Mouse (Mus musculus) limb, embryonic 12.5 days (tissue): ENCODE data around the gene Aipl1. TPM values are rescaled to one million over a fixed set of nuclear protein-coding genes. Genes with fewer than 3 reads are reported as not detected.
A peak's percentile ranks its signal among the peaks of the same experiment; 100 is the strongest.

ENCODE experiments used
- ATAC-seq: fragments of 200-750 bp; cut with Nextera tagmentation; 2 replicates; pipeline ENCODE4 v1.8.0; 2017; ENCODE audit warnings: low read depth, moderate TSS enrichment; ENCODE audit not compliant: insufficient number of reproducible peaks, insufficient read depth, low FRiP score, low TSS enrichment
- H3K27ac ChIP-seq: fragments of 300-500 bp; sonication (generic); 2 replicates; pipeline ENCODE4 v1.5.1; 2016; ENCODE audit warnings: mild to moderate bottlenecking, moderate library complexity
- H3K27me3 ChIP-seq: fragments of 300-500 bp; sonication (generic); 2 replicates; pipeline ENCODE4 v1.6.1; 2016; ENCODE audit warnings: mild to moderate bottlenecking, moderate library complexity
- H3K36me3 ChIP-seq: fragments of 300-500 bp; sonication (generic); 2 replicates; pipeline ENCODE4 v1.6.1; 2016; ENCODE audit warnings: mild to moderate bottlenecking, moderate library complexity
- H3K4me1 ChIP-seq: fragments of 300-500 bp; sonication (generic); replicated peaks from 2 replicates; pipeline ENCODE4 v1.6.1; 2016
- H3K4me2 ChIP-seq: fragments of 300-500 bp; sonication (generic); 2 replicates; pipeline ENCODE4 v1.6.1; 2016; ENCODE audit warnings: mild to moderate bottlenecking, moderate library complexity
- H3K4me3 ChIP-seq: fragments of 300-500 bp; sonication (generic); replicated peaks from 2 replicates; pipeline ENCODE4 v1.5.1; 2016; ENCODE audit warnings: mild to moderate bottlenecking
- H3K9ac ChIP-seq: fragments of 300-500 bp; sonication (generic); replicated peaks from 2 replicates; pipeline ENCODE4 v1.6.1; 2016; ENCODE audit warnings: mild to moderate bottlenecking, moderate library complexity
- H3K9me3 ChIP-seq: fragments of 300-500 bp; sonication (generic); 2 replicates; pipeline ENCODE4 v1.6.1; 2016; ENCODE audit warnings: mild to moderate bottlenecking, moderate library complexity
- WGBS: fragments of 180-500 bp; shearing (Covaris S2); methylation state at CpG from one replicate; pipeline ENCODE4 v1.1.7; 2016; 5-methylcytosine and 5-hydroxymethylcytosine counted together
- polyA plus RNA-seq: library from polyadenylated mRNA; unstranded; fragments of >200 nt; fragmentation: Nextera tagmentation; extraction: Ambion mirVana; gene quantifications from 2 replicates; pipeline ENCODE4 v1.2.1, GENCODE M21; 2016

The Aipl1 gene
- polyA plus RNA-seq, 1 experiment from 2014 or later = 0.31 TPM

- Histone ChIP-seq H3K4me3 (peak overlapping the region; percentile 61), H3K9ac (peak overlapping the region; percentile 63), H3K4me1 (peaks cover 20% of the 10 kb centered on the region), H3K27me3 (peaks cover 35% of the 10 kb centered on the region), H3K36me3 (peaks cover 18% of the 10 kb centered on the region), H3K4me2 (peak overlapping the region; percentile 91), H3K27ac (no peak overlapping the region), H3K9me3 (no peaks in the 10 kb centered on the region)
- WGBS = 21% methylated on average over 14 of the region's 14 CpGs
- ATAC-seq = no peak
Measured at GRCm38 (mm10) chr11:72050168-72050894, 13.0 kb upstream of the Aipl1 start.

DNA sequence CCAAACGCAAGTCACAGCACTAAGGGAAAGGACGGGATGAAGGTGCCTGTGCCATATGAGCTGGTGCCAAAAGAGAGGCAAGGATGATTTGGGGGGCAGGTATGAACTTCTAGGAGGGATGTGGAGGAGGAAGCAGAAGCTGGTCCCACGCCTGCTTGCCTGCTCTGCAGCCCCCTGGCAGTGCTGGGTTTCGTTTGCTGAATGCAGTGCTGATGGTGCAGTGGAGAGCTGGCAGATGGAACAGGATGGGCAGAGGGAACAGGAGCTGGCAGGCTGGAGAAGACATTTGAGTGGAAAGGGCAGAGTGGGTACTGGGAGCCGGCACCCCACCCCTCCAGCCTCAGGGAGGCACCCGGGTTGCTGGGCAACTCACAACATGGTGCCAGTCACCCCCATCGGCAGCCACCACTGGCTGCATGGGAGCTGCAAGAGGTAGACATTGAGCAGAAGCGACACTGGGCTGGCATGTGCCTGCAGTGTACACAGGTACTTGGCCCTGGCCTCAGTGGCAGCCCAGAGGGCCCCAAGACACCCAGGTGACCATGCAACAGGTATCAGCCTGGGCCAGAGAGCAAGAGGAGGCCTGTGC, 12.0 kb upstream of the Aipl1 start:
- 78% methylated on average over 8 of the region's 8 CpGs for WGBS
- H3K4me1 ChIP-seq = peaks cover 18% of the 10 kb centered on the region; the same call in 1 of the 2 replicates

DNA sequence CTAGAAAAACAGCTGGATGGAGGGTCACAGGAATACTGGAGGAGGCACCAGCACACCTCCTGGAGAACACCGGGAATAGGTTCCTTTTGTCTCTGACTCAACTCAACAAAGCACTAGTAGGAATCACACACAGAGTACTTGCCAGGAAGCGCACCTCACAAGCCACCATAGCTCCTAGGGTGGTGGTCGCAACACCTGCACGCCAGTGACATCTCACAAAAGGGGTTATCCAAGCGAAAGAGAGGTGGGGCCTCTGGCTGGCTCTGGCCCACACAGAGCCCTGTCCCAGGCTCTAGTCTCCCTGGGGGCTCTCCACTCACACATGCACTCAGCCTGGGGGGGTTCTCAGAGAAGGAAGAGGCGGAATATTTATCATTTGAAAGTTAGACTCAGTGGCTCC, 11.4 kb upstream of the Aipl1 start:
- Histone ChIP-seq H3K4me1 (peaks cover 24% of the 10 kb centered on the region), H3K9ac (no peak overlapping the region), H3K27me3 (peaks cover 35% of the 10 kb centered on the region), H3K27ac (no peak overlapping the region), H3K4me3 (no peak overlapping the region), H3K36me3 (peaks cover 34% of the 10 kb centered on the region), H3K4me2 (no peak overlapping the region), H3K9me3 (no peaks in the 10 kb centered on the region)
- ATAC-seq = no peak
- WGBS = 72% methylated on average over 6 of the region's 6 CpGs

More for the DNA sequence above, 12.0 kb upstream of the Aipl1 start:
- Histone ChIP-seq H3K27me3 (peaks cover 35% of the 10 kb centered on the region), H3K9ac (no peak overlapping the region), H3K27ac (no peak overlapping the region), H3K4me3 (no peak overlapping the region), H3K4me2 (no peak overlapping the region), H3K9me3 (no peaks in the 10 kb centered on the region), H3K36me3 (peaks cover 29% of the 10 kb centered on the region)
- no peak for ATAC-seq

- H3K9me3 ChIP-seq = no peaks in the 10 kb centered on the region
- peaks cover 28% of the 10 kb centered on the region for H3K4me1 ChIP-seq
- H3K9ac ChIP-seq = no peak overlapping the region
- 90% methylated on average over 3 of the region's 3 CpGs for WGBS
- ATAC-seq = no peak
- H3K36me3 ChIP-seq = peaks cover 34% of the 10 kb centered on the region
- H3K27ac ChIP-seq = no peak overlapping the region
- peaks cover 7% of the 10 kb centered on the region; the same call in 1 of the 2 replicates for H3K27me3 ChIP-seq
- no peak overlapping the region for H3K4me3 ChIP-seq
- peak overlapping the region; percentile 81 for H3K4me2 ChIP-seq
Measured at GRCm38 (mm10) chr11:72044231-72044630, 6.9 kb upstream of the Aipl1 start.

DNA sequence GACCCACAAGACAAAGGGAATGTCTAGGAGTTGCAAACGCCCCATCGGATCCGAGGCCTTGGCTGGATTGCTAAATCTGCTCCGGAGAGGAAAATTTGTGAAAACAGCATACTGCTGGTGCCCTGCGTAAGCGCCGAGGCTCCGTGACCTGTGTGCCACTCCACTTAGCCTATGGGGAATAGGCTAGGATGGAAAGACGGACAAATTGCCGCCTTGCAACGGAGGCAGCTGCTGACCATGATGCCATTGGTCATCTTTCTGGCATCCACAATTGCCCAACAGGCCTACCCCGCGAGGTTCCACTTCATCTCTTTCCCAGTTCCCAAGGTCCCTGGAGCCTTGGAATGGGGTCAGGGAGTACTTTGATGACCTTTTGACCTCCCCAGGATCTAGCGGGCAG, 5.3 kb upstream of the Aipl1 start:
- ATAC-seq = no peak
- Histone ChIP-seq H3K27me3 (peaks cover 15% of the 10 kb centered on the region), H3K9me3 (no peaks in the 10 kb centered on the region), H3K4me1 (peaks cover 28% of the 10 kb centered on the region), H3K9ac (peak overlapping the region; percentile 71), H3K4me3 (peak overlapping the region; percentile 68), H3K4me2 (peak overlapping the region; percentile 81), H3K36me3 (peaks cover 34% of the 10 kb centered on the region), H3K27ac (no peak overlapping the region)
- 2% methylated on average over 14 of the region's 14 CpGs for WGBS

DNA sequence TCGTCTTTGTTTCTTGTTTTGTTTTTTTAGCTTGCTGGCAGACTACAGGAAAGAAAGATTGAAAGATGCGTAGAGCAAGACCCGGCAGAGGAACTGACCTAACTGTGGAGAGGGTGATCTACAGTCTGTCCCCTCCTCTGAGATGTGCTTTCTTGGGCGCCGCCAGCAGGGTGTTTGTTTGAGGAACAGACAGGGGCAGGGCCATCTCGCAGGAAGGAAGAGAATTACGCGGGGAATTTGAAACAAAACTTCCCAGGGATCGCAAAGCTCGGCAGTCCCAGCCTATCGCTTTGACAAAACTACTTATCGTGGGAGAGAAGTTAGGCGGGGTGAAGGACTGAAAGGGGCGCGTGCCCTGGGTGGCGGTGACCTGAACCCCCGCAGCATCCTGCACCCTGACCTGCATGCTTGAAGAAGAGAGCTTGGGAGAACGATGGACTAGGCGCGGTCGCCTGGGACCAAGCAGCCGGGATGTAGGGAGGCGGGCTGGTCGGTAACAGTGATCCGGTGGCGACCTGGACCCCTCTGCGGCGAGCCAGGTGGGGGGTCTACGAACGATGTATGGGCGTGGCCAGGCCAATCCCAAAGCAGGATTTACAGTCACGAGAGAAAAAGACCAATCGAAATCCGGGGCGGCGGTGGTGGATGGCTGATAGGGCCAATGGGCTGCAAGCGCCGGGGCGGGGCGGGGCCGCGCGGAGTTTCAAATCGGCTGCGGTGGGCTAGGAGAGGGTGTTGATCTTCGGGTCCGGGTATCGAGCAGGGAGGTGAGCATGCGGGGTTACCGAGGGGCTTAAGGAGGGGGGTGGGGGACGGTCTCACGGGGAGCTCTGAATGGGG, 4.7 kb upstream of the Aipl1 start, which contains the start of gene Pimreg:
Gene Pimreg, plus strand, starts transcription at position 265 of the 840 bp plus-strand sequence.
- WGBS = under 1% methylated on average over 52 of the region's 52 CpGs
- peak within 1 kb of the TSS; percentile 67 for H3K27ac ChIP-seq

DNA sequence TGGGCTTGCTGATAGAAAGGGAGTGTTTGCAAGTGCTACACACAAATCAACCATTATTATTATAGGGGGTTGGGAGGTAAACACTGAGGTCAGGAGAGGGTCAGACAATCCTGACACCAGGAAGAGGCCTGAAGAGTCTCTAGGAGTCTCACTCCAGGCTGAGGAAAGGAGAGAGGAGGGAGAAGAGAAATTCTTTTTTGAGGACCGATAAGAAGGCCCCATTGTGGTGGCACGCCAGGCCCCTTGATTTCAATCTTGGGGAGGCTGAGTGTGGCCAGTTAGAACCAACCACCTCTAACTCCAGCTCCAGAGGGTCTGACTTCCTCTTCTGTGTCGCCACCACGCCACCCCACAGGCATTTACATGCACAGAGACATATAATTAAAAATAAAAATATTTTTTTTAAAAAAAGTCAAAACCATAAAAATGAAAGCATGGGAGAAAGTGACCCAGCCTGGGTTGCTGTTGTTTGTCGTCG, 4.0 kb upstream of the Aipl1 start:
- peaks cover 15% of the 10 kb centered on the region for H3K27me3 ChIP-seq
- ATAC-seq = no peak
- H3K4me1 ChIP-seq = peaks cover 28% of the 10 kb centered on the region
- H3K27ac ChIP-seq = no peak overlapping the region
- WGBS = 22% methylated on average over 6 of the region's 6 CpGs
- H3K4me3 ChIP-seq = peak overlapping the region; percentile 68
- H3K9me3 ChIP-seq = no peaks in the 10 kb centered on the region
- H3K36me3 ChIP-seq = peaks cover 26% of the 10 kb centered on the region
- H3K9ac ChIP-seq = peak overlapping the region; percentile 72; the same call in 1 of the 2 replicates
- H3K4me2 ChIP-seq = peak overlapping the region; percentile 81

More for the DNA sequence above, 4.7 kb upstream of the Aipl1 start, which contains the start of gene Pimreg:
- peaks cover 32% of the 10 kb centered on the region for H3K36me3 ChIP-seq
- peaks cover 28% of the 10 kb centered on the region for H3K4me1 ChIP-seq
- peak within 1 kb of the TSS; percentile 68 for H3K4me3 ChIP-seq
- H3K4me2 ChIP-seq = peak within 1 kb of the TSS; percentile 81
- H3K27me3 ChIP-seq = peaks cover 15% of the 10 kb centered on the region
- H3K9ac ChIP-seq = peak within 1 kb of the TSS; percentile 72
- peak; percentile 86 for ATAC-seq
- no peaks in the 10 kb centered on the region for H3K9me3 ChIP-seq

- H3K9ac ChIP-seq = no peak overlapping the region
- H3K4me3 ChIP-seq = no peak overlapping the region
- no peak overlapping the region for H3K4me2 ChIP-seq
- peaks cover 28% of the 10 kb centered on the region for H3K4me1 ChIP-seq
- peaks cover 10% of the 10 kb centered on the region; the same call in 1 of the 2 replicates for H3K36me3 ChIP-seq
- no peak overlapping the region for H3K27ac ChIP-seq
- peaks cover 15% of the 10 kb centered on the region for H3K27me3 ChIP-seq
- H3K9me3 ChIP-seq = no peaks in the 10 kb centered on the region
- no peak for ATAC-seq
- WGBS = 58% methylated on average over 16 of the region's 16 CpGs
Measured at GRCm38 (mm10) chr11:72039599-72040386, 2.5 kb upstream of the Aipl1 start.

- 2% methylated on average over 4 of the region's 4 CpGs for whole genome bisulfite sequencing
- Histone ChIP-seq H3K4me3 (no peak overlapping the region), H3K9me3 (no peaks in the 10 kb centered on the region), H3K9ac (no peak overlapping the region), H3K4me1 (peaks cover 12% of the 10 kb centered on the region), H3K4me2 (no peak overlapping the region), H3K27ac (no peak overlapping the region), H3K27me3 (peaks cover 15% of the 10 kb centered on the region), H3K36me3 (no peaks in the 10 kb centered on the region)
- no peak for ATAC-seq
Measured at GRCm38 (mm10) chr11:72037996-72038395, 687 bp upstream of the Aipl1 start.

DNA sequence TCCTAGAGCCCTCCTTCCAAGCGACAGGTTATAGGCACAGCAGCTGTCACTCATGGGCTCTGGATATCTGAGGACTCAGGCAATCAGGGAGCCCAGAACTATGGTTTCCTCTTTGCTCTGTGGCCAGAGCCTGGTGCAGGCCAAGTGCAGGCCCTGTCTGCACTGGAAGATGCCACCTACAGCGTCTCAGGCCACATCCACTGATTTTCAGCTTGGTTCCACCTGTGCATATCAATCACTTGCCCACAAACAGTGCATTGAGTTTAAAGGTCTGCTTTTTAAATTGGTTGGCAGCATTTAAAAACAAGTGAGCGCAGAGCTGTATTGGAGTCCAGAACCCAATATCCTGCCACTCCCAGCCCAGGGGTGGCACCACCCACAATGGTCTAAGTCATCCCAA, 4.7 kb downstream of the Aipl1 start:
- Histone ChIP-seq H3K9ac (no peak overlapping the region), H3K4me3 (no peak overlapping the region), H3K27me3 (peaks cover 23% of the 10 kb centered on the region), H3K27ac (no peak overlapping the region), H3K4me2 (no peak overlapping the region), H3K9me3 (no peaks in the 10 kb centered on the region), H3K36me3 (no peaks in the 10 kb centered on the region), H3K4me1 (no peaks in the 10 kb centered on the region)
- WGBS = 85% methylated on average over 3 of the region's 3 CpGs
- no peak for ATAC-seq
